Mouse (Mus musculus) left cerebral cortex, postnatal 10 days (tissue): ENCODE measurements at regions not wholly inside any gene's neighbourhood (a gene's known extent, or its start where the extent isn't known, plus 50 kb on each side); places are given as distances from the start of the nearest gene placed in this dataset.

Experiments
- DNase-seq, 2 experiments: peaks; one replicate each; pipeline ENCODE4 v3.0.0; 2021 to 2022; ENCODE audit warnings: low spot score in 2 of 2, mixed read lengths in 1 of 2; ENCODE audit errors: extremely low spot score in 1 of 2
- intact Hi-C: fragments of 180-260 bp; cut with DNase I; formaldehyde crosslinking; loops from one replicate; pipeline ENCODE4 v1.15.1; 2025

GRCm38 (mm10) chr2:8562948-8563347, 1053.6 kb upstream of the Celf2 start:
- DNase-seq = peak in 1 of 2 experiments; percentile 53
- intact Hi-C loops = no loop called here

GRCm38 (mm10) chr2:8546116-8546515, 1036.8 kb upstream of the Celf2 start:
- DNase-seq = no peak
- intact Hi-C loops = no loop called here

- intact Hi-C loops = loop anchor here (10.0 kb wide), 1 partner anchor 802 kb away; no protein-coding TSS in a partner anchor
- DNase-seq = peak in 1 of 2 experiments; percentile 52
Measured at GRCm38 (mm10) chr2:8536842-8537241, 1027.5 kb upstream of the Celf2 start.

- peak in 1 of 2 experiments; percentile 15 for DNase-seq
- intact Hi-C loops = no loop called here
Measured at GRCm38 (mm10) chr2:8498466-8498865, 989.1 kb upstream of the Celf2 start.

- intact Hi-C loops = no loop called here
- DNase-seq = no peak
Measured at GRCm38 (mm10) chr2:8477827-8478528, 968.6 kb upstream of the Celf2 start.

GRCm38 (mm10) chr2:8470546-8470945, 961.2 kb upstream of the Celf2 start:
- intact Hi-C loops = no loop called here

GRCm38 (mm10) chr2:8468989-8469388, 959.6 kb upstream of the Celf2 start:
- intact Hi-C loops = no loop called here
- no peak for DNase-seq

More at GRCm38 (mm10) chr2:8470546-8470945, 961.2 kb upstream of the Celf2 start:
- peak in 1 of 2 experiments; percentile 67 for DNase-seq

- intact Hi-C loops = no loop called here
Measured at GRCm38 (mm10) chr2:8468351-8468750, 959.0 kb upstream of the Celf2 start.

GRCm38 (mm10) chr2:8467531-8468203, 958.3 kb upstream of the Celf2 start:
- DNase-seq = peak in 1 of 2 experiments; percentile 30
- intact Hi-C loops = no loop called here

More at GRCm38 (mm10) chr2:8468351-8468750, 959.0 kb upstream of the Celf2 start:
- no peak for DNase-seq

- peak in 1 of 2 experiments; percentile 59 for DNase-seq
- intact Hi-C loops = no loop called here
Measured at GRCm38 (mm10) chr2:8452566-8453243, 943.3 kb upstream of the Celf2 start.

- no peak for DNase-seq
Measured at GRCm38 (mm10) chr2:8441230-8441629, 931.9 kb upstream of the Celf2 start.

GRCm38 (mm10) chr2:8429652-8430343, 920.4 kb upstream of the Celf2 start:
- intact Hi-C loops = no loop called here
- DNase-seq = no peak

More at GRCm38 (mm10) chr2:8441230-8441629, 931.9 kb upstream of the Celf2 start:
- intact Hi-C loops = no loop called here

- DNase-seq = no peak
- intact Hi-C loops = no loop called here
Measured at GRCm38 (mm10) chr2:8428145-8428544, 918.8 kb upstream of the Celf2 start.

GRCm38 (mm10) chr2:8427720-8428119, 918.4 kb upstream of the Celf2 start:
- no peak for DNase-seq
- intact Hi-C loops = no loop called here

GRCm38 (mm10) chr2:8415917-8416316, 906.6 kb upstream of the Celf2 start:
- intact Hi-C loops = no loop called here
- no peak for DNase-seq

GRCm38 (mm10) chr2:8394128-8394527, 884.8 kb upstream of the Celf2 start:
- intact Hi-C loops = loop anchor here (10.0 kb wide), 1 partner anchor 131 kb away; no protein-coding TSS in a partner anchor
- no peak for DNase-seq

GRCm38 (mm10) chr2:8389530-8389929, 880.2 kb upstream of the Celf2 start:
- intact Hi-C loops = loop anchor here (10.0 kb wide), 1 partner anchor 245 kb away; no protein-coding TSS in a partner anchor
- DNase-seq = peak in 1 of 2 experiments; percentile 3

- intact Hi-C loops = loop anchor here (10.0 kb wide), 1 partner anchor 255 kb away; no protein-coding TSS in a partner anchor
- peak; percentile 46 to 85 for DNase-seq
Measured at GRCm38 (mm10) chr2:8380246-8380645, 870.9 kb upstream of the Celf2 start.

- no peak for DNase-seq
- intact Hi-C loops = no loop called here
Measured at GRCm38 (mm10) chr2:8379590-8379989, 870.2 kb upstream of the Celf2 start.
